Mouse (Mus musculus): ENCODE measurements around the gene Itpr2. TPM values are rescaled to one million over a fixed set of nuclear protein-coding genes. Genes with fewer than 3 reads are reported as not detected.

Gene Itpr2
- total and polyA plus RNA-seq, 3 experiments, result 2.3 to 46.0 (median 37.6) TPM

DNA sequence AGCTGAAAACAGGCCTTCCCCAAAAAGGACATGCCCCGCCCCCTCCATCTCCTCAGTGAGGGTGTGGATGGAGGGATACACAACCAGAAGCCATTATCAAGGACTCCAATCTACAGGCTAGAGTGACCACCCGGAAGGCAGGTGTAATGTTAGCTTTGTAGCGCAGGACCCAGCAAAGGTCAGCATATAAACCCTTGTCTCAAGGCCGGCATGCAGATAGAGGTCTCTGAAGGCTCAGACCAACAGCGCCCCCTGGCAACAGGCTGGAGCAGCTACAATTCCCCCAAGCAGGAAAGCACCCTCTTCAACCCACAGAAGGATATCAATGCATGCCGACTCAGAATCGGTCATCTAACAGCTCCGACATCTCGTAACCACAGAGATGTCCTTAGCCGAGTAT, 162.2 kb downstream of the Itpr2 start:
- H3K9me3 ChIP-seq (replicated peaks), result no peaks in the 10 kb centered on the region
- no peaks in the 10 kb centered on the region for H3K27me3 ChIP-seq (ENCODE audit: insufficient read depth, low read length)
- DNase-seq (ENCODE audit: low spot score), result no peak
- H3K4me3 ChIP-seq (ENCODE audit: low read depth, low read length), result no peak overlapping the region
- TF ChIP-seq GATA1 (IDR thresholded peaks at IDR 0.05; ENCODE audit: borderline replicate concordance, low read length) (no peak), CTCF (IDR thresholded peaks at IDR 0.05; ENCODE audit: low read depth, low read length) (peak; percentile 51; the same call in 1 of the 2 replicates)
- H3K4me1 ChIP-seq (ENCODE audit: insufficient read depth, low read depth, low read length), result peaks cover 17% of the 10 kb centered on the region
- no peak for ATAC-seq (ENCODE audit: extremely low read depth, insufficient number of reproducible peaks, low FRiP score, poor library complexity, severe bottlenecking)
- H3K36me3 ChIP-seq (replicated peaks), result peaks cover 36% of the 10 kb centered on the region

DNA sequence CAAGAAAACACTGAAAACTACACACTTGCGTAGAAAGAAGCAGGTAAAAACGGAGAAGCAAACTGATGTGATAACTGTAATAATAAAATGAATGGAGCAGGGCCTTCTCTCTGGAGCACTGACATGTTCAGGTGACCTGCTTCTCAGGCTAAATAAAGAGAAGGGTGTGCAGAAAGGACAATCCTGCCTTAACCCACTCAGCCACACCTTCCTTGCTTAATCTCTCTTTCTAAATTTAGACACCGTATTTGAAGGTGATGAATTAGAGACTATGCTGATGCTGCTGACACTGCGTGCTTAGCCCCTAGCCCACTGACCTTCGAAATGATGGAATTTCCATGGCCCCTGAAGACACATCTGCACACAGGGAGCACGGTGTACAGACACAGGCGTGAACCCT, 164.8 kb downstream of the Itpr2 start:
- TF ChIP-seq CTCF (IDR thresholded peaks at IDR 0.05; ENCODE audit: low read depth, low read length) (no peak), POLR2AphosphoS5 (IDR thresholded peaks at IDR 0.05; ENCODE audit: insufficient replicate concordance, low read depth, low read length) (no peak), GATA1 (IDR thresholded peaks at IDR 0.05; ENCODE audit: borderline replicate concordance, low read length) (no peak)
- no peak overlapping the region for H3K4me3 ChIP-seq (ENCODE audit: low read depth, low read length)
- no peak for DNase-seq (ENCODE audit: low spot score)
- no peaks in the 10 kb centered on the region for H3K27me3 ChIP-seq (ENCODE audit: insufficient read depth, low read length)
- H3K36me3 ChIP-seq (replicated peaks), result peaks cover 28% of the 10 kb centered on the region
- H3K4me1 ChIP-seq (ENCODE audit: insufficient read depth, low read depth, low read length), result peaks cover 20% of the 10 kb centered on the region
- ATAC-seq (ENCODE audit: extremely low read depth, insufficient number of reproducible peaks, low FRiP score, poor library complexity, severe bottlenecking), result no peak
- H3K9me3 ChIP-seq (replicated peaks), result no peaks in the 10 kb centered on the region

DNA sequence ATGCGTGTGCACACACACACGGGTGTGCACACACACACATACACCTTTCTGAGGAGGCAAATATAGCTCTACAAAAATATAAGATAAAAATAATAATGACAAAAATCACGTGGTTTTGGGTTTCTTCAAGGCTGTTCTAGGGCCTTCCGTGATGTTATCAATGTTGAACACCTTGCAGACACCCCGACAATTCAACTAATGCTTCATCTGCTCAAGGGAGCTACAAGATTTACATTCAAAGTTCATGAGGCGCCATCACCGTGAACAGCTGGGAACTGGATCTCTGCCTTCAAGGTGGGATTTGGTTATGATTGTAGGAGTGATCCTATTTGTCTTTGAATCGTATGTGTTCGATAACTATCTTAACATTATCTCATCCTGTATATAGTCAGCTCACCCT, 166.8 kb downstream of the Itpr2 start:
- no peak for TF ChIP-seq GATA1 (IDR thresholded peaks at IDR 0.05; ENCODE audit: borderline replicate concordance, low read length)
- no peak for TF ChIP-seq CTCF (IDR thresholded peaks at IDR 0.05; ENCODE audit: low read depth, low read length)
- TF ChIP-seq TAL1 (conservative IDR thresholded peaks at IDR 0.05; ENCODE audit: low read depth, low read length), result peak; percentile 55; the same call in 1 of the 2 replicates
- no peak for TF ChIP-seq POLR2AphosphoS5 (IDR thresholded peaks at IDR 0.05; ENCODE audit: insufficient replicate concordance, low read depth, low read length)
- TF ChIP-seq GATA2 (IDR thresholded peaks at IDR 0.05; ENCODE audit: borderline replicate concordance, low read depth, low read length), result no peak
- peak; percentile 81 for ATAC-seq (ENCODE audit: extremely low read depth, insufficient number of reproducible peaks, low FRiP score, poor library complexity, severe bottlenecking)
- H3K9me3 ChIP-seq (replicated peaks), result no peaks in the 10 kb centered on the region
- H3K4me3 ChIP-seq (ENCODE audit: low read depth, low read length), result no peak overlapping the region
- peak; percentile 26 for DNase-seq (ENCODE audit: low spot score)
- peaks cover 20% of the 10 kb centered on the region for H3K4me1 ChIP-seq (ENCODE audit: insufficient read depth, low read depth, low read length)
- H3K27me3 ChIP-seq (ENCODE audit: insufficient read depth, low read length), result no peaks in the 10 kb centered on the region
- peaks cover 27% of the 10 kb centered on the region for H3K36me3 ChIP-seq (replicated peaks)

DNA sequence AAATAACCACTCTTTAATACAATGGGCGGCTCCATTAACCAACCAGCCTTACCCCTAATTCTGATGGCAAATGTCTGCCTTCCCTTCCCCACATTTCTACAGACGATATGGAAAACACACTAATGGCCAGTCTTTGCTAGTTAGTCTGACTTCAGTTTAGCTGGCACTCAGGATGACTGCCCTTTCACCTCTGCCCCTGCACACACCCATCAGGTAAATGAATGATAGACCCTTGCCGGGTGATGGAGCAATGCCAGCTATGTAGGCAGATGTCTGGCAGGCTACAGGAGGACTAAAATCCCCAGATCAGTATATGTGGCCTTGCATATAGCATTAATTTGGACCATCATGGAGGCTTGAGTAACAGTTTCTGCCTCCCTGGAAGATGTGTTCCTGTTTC, 168.5 kb downstream of the Itpr2 start:
- TF ChIP-seq GATA2 (IDR thresholded peaks at IDR 0.05; ENCODE audit: borderline replicate concordance, low read depth, low read length) (no peak), GATA1 (IDR thresholded peaks at IDR 0.05; ENCODE audit: borderline replicate concordance, low read length) (no peak), POLR2AphosphoS5 (IDR thresholded peaks at IDR 0.05; ENCODE audit: insufficient replicate concordance, low read depth, low read length) (no peak), CTCF (IDR thresholded peaks at IDR 0.05; ENCODE audit: low read depth, low read length) (no peak), TAL1 (conservative IDR thresholded peaks at IDR 0.05; ENCODE audit: low read depth, low read length) (no peak)
- Histone ChIP-seq H3K4me3 (ENCODE audit: low read depth, low read length) (no peak overlapping the region), H3K36me3 (replicated peaks) (peaks cover 36% of the 10 kb centered on the region), H3K4me1 (ENCODE audit: insufficient read depth, low read depth, low read length) (peaks cover 20% of the 10 kb centered on the region), H3K9me3 (replicated peaks) (no peaks in the 10 kb centered on the region), H3K27me3 (ENCODE audit: insufficient read depth, low read length) (no peaks in the 10 kb centered on the region)
- DNase-seq (ENCODE audit: low spot score) (no peak), ATAC-seq (ENCODE audit: extremely low read depth, insufficient number of reproducible peaks, low FRiP score, poor library complexity, severe bottlenecking) (no peak)

DNA sequence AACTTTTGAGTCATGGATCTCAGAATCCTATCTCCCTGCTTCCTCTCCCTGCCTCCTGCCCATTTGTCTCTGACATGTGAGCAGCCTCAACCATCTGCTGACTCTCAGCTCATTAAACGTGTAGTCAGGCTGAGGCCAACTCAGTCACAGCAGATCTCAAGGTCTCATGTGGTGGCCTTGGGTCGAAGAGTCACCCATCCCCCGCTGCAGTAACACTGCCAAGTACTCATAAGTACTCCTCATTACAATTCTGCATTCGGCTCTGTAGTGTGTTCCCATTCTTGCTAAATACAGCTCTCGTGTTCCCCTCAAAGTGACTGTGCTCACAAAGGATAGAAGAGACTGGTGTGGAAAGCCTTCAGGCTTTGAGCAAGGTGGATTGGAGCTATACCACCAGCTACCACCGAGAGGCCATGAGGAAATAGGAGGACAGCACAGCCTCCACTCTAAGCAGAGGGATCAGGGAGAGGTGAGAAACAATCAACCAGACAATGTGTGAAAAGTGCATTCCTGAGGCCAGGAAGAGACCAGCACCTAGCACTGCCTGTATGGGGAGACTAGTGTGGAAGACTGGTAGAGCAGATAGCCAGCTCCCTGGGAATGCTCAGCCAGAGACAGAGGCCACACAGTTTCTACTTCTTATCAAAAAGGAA, 170.9 kb downstream of the Itpr2 start:
- DNase-seq (ENCODE audit: low spot score) (no peak), ATAC-seq (ENCODE audit: extremely low read depth, insufficient number of reproducible peaks, low FRiP score, poor library complexity, severe bottlenecking) (no peak)
- peaks cover 48% of the 10 kb centered on the region for H3K36me3 ChIP-seq (replicated peaks)
- no peaks in the 10 kb centered on the region for H3K9me3 ChIP-seq (replicated peaks)
- H3K4me3 ChIP-seq (ENCODE audit: low read depth, low read length), result no peak overlapping the region
- TF ChIP-seq POLR2AphosphoS5 (IDR thresholded peaks at IDR 0.05; ENCODE audit: insufficient replicate concordance, low read depth, low read length), result no peak
- TF ChIP-seq GATA1 (IDR thresholded peaks at IDR 0.05; ENCODE audit: borderline replicate concordance, low read length), result no peak
- no peak for TF ChIP-seq GATA2 (IDR thresholded peaks at IDR 0.05; ENCODE audit: borderline replicate concordance, low read depth, low read length)
- no peak for TF ChIP-seq TAL1 (conservative IDR thresholded peaks at IDR 0.05; ENCODE audit: low read depth, low read length)
- TF ChIP-seq CTCF (IDR thresholded peaks at IDR 0.05; ENCODE audit: low read depth, low read length), result no peak
- H3K4me1 ChIP-seq (ENCODE audit: insufficient read depth, low read depth, low read length), result peaks cover 16% of the 10 kb centered on the region
- no peaks in the 10 kb centered on the region for H3K27me3 ChIP-seq (ENCODE audit: insufficient read depth, low read length)

DNA sequence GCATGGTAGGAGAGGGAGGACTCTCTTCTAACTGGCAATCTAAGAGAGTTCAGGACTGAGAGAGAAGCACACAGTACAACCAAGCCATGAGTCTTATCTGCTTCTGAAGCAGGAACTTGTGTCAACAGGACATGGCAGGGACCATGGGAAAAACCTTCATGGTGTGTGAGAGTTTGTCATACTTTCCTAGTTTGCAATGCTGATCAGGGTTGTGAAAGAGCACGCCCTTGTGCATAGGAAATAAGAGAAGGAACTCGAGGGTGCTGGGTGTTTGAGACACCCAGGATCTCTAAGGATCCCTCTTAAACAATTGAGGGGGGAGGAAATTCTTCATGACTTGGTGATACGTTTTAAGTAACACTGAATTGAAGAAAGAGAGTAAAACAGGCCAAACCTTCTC, 172.9 kb downstream of the Itpr2 start:
- no peaks in the 10 kb centered on the region for H3K27me3 ChIP-seq (ENCODE audit: insufficient read depth, low read length)
- no peak overlapping the region for H3K4me3 ChIP-seq (ENCODE audit: low read depth, low read length)
- H3K36me3 ChIP-seq (replicated peaks), result peaks cover 63% of the 10 kb centered on the region
- TF ChIP-seq CTCF (IDR thresholded peaks at IDR 0.05; ENCODE audit: low read depth, low read length), result no peak
- TF ChIP-seq GATA1 (IDR thresholded peaks at IDR 0.05; ENCODE audit: borderline replicate concordance, low read length), result no peak
- no peak for TF ChIP-seq POLR2AphosphoS5 (IDR thresholded peaks at IDR 0.05; ENCODE audit: insufficient replicate concordance, low read depth, low read length)
- no peak for TF ChIP-seq TAL1 (conservative IDR thresholded peaks at IDR 0.05; ENCODE audit: low read depth, low read length)
- TF ChIP-seq GATA2 (IDR thresholded peaks at IDR 0.05; ENCODE audit: borderline replicate concordance, low read depth, low read length), result no peak
- H3K9me3 ChIP-seq (replicated peaks), result no peaks in the 10 kb centered on the region
- H3K4me1 ChIP-seq (ENCODE audit: insufficient read depth, low read depth, low read length), result no peaks in the 10 kb centered on the region
- no peak for ATAC-seq (ENCODE audit: extremely low read depth, insufficient number of reproducible peaks, low FRiP score, poor library complexity, severe bottlenecking)
- no peak for DNase-seq (ENCODE audit: low spot score)

All from G1E (cell line).